Mouse (Mus musculus) adrenal gland, postnatal 10 days (tissue): ENCODE data around the gene Mecr. TPM values are rescaled to one million over a fixed set of nuclear protein-coding genes. Genes with fewer than 3 reads are reported as not detected.
A peak's percentile ranks its signal among the peaks of the same experiment; 100 is the strongest.
"Not testable (repeated sequence)": the region's sequence is repeated elsewhere in the genome, so short reads cannot be mapped to it uniquely, and the experiment has no call there.

ENCODE experiments used
- DNase-seq: peaks from one replicate; pipeline ENCODE4 v3.0.0; 2021; ENCODE audit warnings: mixed read lengths
- long read RNA-seq, 2 experiments: library from polyadenylated mRNA; stranded (forward); transcript quantifications; one replicate each; pipeline ENCODE4 v2.0.0; 2021
- total RNA-seq, 2 experiments: library from RNA; stranded (reverse); gene quantifications; 2 replicates each; pipeline ENCODE4 v1.2.3; 2021

Gene Mecr
- 100 to 1,000 TPM; 144 to 154 TPM for total RNA-seq
- long read RNA-seq, experiment 1, transcript Mecr-201 (10 exons, 1,337 nt): major isoform, 207 of 240 reads
- long read RNA-seq, experiment 1, transcript Mecr-204 (3 exons, 743 nt): minor isoform, 8 of 240 reads
- long read RNA-seq, experiment 1, partial matches to known transcripts: 7 of 240 reads
- long read RNA-seq, experiment 1, other reads (novel, unspliced or antisense): 18 of 240 reads
- long read RNA-seq, experiment 2, transcript Mecr-204 (3 exons, 743 nt): minor isoform, 6 of 175 reads
- long read RNA-seq, experiment 2, transcript Mecr-201 (10 exons, 1,337 nt): major isoform, 141 of 175 reads
- long read RNA-seq, experiment 2, partial matches to known transcripts: 6 of 175 reads
- long read RNA-seq, experiment 2, other reads (novel, unspliced or antisense): 22 of 175 reads

DNA sequence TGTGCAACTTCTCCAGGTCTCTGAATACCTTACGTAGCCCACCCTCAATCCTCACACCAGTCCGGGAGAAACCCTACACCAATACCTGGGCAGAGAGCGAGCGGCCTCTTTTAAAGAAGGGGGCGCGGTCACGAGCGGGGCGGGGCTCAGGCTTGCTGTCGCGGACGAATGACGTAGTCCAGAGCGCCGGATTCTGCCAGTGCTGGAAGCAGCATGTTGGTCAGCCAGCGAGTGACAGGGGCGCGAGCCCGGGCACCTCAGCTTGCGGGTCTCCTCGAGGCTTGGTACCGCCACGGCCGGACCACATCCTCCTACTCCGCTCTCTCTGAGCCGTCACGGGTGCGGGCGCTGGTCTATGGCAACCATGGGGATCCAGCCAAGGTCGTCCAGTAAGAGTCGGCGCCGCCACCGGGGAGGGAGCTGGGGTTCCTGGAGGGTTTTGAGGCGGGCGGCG is at the start of gene Mecr:
Gene Mecr (plus strand): TSS at position 181 of the 454 bp plus-strand sequence.
- peak; percentile 97 for DNase-seq

DNA sequence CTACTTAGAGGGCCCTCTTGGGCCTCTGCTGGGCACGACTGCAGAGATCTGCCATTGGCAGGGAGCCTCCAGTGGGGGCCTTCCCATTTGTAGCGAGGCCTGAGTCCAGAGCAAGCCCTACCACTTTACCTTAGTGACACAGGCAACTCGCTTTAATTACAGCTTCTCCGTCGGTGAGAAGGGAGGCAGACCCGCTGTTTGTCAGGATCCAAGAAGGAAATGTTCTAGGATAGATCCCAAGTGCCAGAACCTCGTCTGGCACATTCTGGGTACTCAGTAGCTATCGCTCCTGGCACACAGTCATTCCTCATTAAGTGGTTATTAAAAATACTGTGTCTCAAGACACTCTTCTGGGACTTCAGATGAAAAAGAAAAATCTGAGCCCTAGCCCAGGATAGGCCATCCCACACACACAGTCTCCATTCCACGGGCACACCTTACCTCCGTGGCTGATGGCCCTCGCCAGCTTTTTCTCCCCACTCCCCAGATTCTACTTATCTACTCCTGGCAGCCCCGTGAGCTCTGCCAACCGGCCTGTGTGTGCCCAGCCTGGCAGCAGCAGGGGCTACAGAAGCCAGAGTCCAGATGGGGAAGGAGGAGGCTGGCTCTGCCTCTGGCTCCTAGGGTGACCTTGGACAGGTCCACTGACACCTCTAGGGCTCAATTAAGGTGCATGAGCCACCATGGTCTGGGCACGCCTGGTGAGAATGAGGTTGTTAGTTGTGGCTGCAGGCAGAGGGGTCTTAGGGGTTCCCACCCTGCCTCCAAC is 46.8 kb upstream of the Mecr start:
- DNase-seq: no peak

DNA sequence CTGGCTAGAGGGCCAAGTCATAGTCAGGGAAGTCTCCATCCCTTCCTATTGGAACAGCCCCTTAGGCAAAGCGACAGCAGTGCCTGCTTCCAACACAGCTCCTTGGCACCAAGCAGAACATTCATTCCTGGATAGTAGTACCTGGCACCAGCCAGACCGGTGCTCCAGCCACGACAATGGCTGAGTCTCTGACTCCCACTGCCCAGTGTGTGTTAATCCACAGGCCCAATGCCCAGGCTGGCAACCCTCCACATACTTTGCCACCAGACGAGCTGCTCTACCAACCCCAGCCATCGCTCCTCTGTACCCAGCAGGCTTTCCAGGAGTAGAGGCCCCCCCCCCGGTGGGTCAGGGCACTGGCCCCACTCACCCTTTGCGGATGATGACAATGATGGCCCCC is 45.8 kb upstream of the Mecr start:
- peak; percentile 51 for DNase-seq

GRCm38 (mm10) chr4:131797920-131798319 is 45.4 kb upstream of the Mecr start:
- DNase-seq: no peak

GRCm38 (mm10) chr4:131798968-131799367 is 44.3 kb upstream of the Mecr start:
- DNase-seq: no peak

- no peak for DNase-seq
Observed at GRCm38 (mm10) chr4:131803846-131804245, 39.4 kb upstream of the Mecr start.

DNA sequence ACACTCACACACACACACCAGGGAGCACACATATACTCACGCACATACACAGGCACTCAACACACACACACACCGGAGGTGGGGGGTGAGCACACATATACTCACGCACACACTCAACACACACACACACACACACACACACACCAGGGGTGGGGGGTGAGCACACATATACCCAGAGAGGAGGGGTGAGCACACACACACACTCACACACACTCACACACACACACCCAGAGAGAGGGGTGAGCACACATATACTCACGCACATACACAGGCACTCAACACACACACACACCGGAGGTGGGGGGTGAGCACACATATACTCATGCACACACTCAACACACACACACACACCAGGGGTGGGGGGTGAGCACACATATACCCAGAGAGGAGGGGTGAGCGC is 38.5 kb upstream of the Mecr start:
- DNase-seq: not testable (repeated sequence)

DNA sequence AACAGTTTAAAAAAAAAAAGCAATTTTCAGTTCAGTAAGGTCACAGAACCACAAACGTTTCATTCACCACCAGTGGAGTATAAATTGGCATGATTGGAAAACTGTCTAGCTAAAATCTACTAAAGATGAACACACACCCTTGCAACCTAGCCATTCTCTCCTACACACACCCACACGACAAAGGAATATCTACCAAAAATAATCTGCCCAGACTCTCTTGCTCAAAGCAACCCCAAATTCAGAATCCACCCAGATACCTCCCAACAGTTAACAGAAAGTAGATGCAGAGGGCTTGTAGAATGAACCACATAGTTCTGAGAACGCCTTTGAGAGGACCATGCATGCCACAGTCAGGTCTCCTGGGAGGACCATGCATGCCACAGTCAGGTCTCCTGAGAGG is 38.0 kb upstream of the Mecr start:
- DNase-seq: no peak

DNA sequence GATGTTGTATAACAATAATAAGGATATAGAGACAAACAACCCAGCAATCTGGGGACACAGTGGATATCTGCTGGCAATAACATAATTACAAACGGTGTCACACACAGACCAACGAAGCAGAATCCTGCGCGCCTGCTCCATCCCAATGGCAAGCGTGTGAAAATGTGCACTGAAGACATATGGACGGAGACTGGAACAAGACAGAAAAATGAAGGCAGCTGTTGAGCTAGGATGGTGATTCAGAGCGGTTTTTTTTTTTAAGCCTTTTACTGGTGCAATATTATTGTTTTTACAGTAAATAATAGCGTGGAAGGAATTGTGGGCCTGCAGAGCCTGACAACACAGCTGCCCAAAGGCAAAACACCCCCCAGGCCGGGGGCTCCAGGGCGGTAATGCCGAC is 30.8 kb upstream of the Mecr start:
- DNase-seq: no peak

DNA sequence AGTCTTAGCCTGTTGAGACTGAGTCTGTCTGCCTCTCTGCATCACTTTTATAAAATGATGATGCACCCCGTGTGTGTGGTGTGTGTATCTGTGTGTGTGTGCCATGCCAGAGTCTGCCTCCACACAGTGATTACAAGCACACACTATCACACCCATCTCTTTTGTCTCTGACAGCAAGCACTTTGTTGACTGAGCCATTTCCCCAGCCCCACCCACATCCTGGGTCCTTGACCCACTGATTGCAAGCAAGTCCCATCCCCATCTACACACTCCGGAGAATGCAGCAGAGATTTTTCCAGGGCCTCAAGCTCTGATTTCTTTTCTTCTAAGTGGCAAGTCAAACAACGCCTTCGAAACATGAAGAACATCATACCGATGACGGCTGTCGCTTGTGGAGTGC is 29.5 kb upstream of the Mecr start:
- DNase-seq: no peak

DNA sequence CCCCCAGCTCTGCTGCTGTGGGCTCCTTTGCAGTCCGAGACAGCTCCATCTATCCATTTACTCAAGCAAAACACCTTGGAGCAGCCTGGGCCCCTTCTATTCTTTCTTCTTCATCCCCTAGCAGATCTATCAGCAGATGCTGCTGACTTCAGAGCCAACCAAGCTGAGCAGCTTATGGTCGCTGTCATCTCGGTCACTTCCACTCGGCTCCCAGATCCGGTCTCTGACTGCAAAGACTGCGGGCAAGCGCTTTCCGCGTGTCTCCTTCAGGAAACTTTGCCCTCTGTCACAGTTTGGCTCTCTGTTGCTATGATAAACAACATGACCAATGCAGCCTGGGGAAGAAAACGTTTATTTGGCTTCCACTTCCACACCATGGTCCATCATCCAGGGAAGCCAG is 28.4 kb upstream of the Mecr start:
- DNase-seq: no peak

- DNase-seq: no peak
Observed at GRCm38 (mm10) chr4:131815774-131816173, 27.5 kb upstream of the Mecr start.

DNA sequence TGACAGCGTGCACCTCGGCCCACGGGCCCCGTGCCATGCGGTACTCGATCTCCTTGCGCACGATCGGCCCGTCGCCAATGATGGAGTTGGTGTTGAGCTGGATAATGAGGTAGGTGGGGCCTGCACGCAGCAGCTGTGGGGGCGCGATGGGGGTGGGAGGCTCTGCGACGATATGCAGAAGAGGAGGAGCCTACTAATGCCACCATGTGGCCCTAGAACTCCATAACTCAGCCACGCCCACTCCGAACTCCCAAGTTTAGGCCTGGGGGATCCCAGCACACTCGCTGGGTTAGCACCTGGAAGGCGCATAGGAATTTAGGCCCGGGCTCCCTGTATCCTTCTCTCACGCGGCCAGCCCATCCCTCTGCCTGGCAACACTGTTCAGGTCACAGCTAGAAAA is 24.3 kb upstream of the Mecr start:
- DNase-seq: no peak

GRCm38 (mm10) chr4:131821161-131821731 is 22.0 kb upstream of the Mecr start:
- peak; percentile 39 for DNase-seq

DNA sequence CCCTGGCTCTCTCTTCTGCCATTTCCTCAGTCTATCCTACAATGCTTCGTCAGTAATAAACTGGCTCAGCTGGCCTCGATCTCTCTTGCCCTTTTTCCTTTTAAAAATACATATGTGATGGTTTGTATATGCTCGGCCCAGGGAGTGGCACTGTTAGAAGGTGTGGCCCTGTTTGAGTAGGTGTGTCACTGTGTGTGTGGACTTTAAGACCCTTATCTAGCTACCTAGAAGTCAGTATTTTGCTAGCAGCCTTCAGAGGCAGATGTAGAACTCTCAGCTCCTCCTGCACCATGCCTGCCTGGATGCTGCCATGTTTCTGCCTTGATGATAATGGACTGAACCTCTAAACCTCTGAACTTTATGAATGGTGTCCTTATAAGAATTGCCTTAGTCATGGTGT is 20.7 kb upstream of the Mecr start:
- no peak for DNase-seq

DNA sequence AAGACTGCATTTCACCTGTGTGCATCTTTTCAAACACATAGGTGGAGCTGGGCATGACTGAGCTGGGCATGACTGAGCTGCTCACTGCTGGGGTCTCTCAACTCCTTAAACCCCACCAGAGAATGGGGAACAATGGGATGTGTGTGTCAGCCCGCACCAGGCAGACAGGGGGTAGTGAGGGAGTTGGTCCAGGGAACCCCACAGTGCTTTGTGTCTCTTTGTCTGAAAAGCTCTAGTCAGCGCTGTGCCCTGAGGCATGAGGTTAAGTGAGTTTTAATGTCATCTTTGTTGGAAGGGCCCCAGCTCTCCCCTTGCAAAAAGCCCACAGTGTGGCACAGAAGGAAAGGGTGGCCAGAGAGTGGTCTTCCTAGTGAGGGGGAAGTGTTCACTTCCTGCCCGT is 18.3 kb upstream of the Mecr start:
- no peak for DNase-seq

DNA sequence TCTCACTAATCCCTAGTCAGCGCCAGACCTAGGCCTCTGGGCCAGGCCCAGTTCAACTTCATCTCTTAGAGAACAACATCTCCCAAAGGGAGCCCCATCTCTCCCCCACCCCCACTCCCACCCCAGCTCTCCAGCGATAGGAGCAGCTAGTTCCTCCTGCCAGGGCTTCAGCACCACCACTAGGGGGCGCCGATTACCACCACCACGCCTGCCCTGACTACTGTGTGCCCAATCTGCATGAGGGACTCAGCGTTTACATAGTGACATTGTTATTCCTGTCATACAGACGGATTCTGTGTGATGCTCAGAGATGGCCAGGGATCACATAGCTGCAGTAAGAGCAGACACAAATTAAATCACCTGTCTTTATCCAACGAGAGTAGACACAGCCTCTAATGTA is 17.4 kb upstream of the Mecr start:
- DNase-seq: peak; percentile 71

DNA sequence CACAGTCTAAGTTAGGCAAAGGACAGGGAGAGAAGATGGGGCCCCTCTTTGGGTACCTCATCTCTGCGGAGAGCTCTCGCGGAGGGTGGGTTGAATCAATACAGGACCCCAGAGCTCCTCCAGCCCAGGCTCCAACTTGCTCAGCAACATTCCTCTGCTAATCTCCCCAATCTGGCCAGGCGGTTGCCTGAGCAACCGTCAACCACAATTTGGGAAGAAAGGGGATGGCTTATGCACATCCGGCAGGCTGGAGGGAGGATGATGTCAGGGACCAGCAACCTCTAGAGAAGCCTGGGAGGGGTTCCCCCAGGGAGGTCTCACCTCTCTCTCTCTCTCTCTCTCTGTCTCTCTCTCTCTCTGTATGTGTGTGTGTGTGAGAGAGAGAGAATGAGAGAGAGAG is 16.4 kb upstream of the Mecr start:
- DNase-seq: no peak

GRCm38 (mm10) chr4:131829123-131829522 is 14.1 kb upstream of the Mecr start:
- DNase-seq: no peak

- DNase-seq: no peak
Observed at GRCm38 (mm10) chr4:131831546-131832045, 11.7 kb upstream of the Mecr start.

DNA sequence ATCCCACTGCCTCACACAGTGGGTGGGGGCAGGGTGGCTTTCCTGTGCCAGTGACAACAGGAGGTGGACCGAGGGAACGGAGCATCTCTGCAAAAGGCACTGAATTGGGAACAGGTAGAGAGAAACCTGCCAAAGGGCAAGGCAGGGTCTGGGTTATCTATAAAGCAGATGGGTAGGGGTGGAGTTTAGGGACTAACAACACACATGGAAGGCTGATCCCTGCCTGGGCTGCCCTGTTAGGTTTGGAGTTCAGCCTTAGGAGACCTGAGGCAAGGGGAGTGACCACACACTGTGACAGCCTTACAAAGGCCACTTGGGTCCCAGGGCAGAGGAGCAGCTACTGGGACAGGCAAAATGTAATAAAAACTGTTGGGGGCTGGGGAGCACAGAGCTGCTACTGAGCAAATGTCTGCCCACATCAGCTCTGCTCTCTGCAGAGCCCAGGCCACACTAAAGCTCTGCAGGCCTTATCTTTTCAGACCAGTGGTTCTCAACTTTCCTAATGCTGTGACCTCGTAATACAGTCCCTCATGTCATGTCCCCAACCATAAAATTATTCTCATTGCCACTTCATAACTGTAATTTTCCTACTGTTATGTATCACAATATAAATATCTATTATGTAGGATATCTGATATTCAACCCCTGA is 10.4 kb upstream of the Mecr start:
- no peak for DNase-seq

- DNase-seq: peak; percentile 54
Observed at GRCm38 (mm10) chr4:131833971-131834609, 9.2 kb upstream of the Mecr start.
